Mouse (Mus musculus) E14TG2a.4 (cell line): ENCODE results near the gene Prss22.

ENCODE experiments used
- CTCF ChIP-seq: conservative IDR thresholded peaks from 2 replicates; pipeline ENCODE4 v1.5.1; 2014; ENCODE audit warnings: low read length
- NANOG ChIP-seq: IDR thresholded peaks from 2 replicates; pipeline ENCODE4 v1.6.1; 2014; ENCODE audit warnings: borderline replicate concordance, low read length, mixed read lengths
- POU5F1 ChIP-seq: IDR thresholded peaks from 2 replicates; pipeline ENCODE4 v1.6.1; 2014; ENCODE audit warnings: low read length, borderline replicate concordance

GRCm38 (mm10) chr17:23971315-23971714 is 26.6 kb downstream of the Prss22 start:
- no peak for TF ChIP-seq CTCF
- no peak for TF ChIP-seq POU5F1
- TF ChIP-seq NANOG, result no peak
